Mouse (Mus musculus) kidney, postnatal 0 days (tissue): ENCODE measurements around the gene Ptges3. TPM values are rescaled to one million over a fixed set of nuclear protein-coding genes. Genes with fewer than 3 reads are reported as not detected.
"Not testable (repeated sequence)": the region's sequence is repeated elsewhere in the genome, so short reads cannot be mapped to it uniquely, and the experiment has no call there.

Experiments used
- ATAC-seq: fragments of 200-750 bp; cut with Nextera tagmentation; replicated peaks from 2 replicates; pipeline ENCODE4 v1.8.0; 2017; ENCODE audit warnings: low read depth, moderate number of reproducible peaks, moderate TSS enrichment, moderate library complexity; ENCODE audit not compliant: low FRiP score
- DNase-seq: peaks from one replicate; pipeline ENCODE4 v3.0.0-alpha.2; 2016; ENCODE audit warnings: low spot score
- H3K27ac ChIP-seq: fragments of 300-500 bp; sonication (generic); 2 replicates; pipeline ENCODE4 v1.5.1; 2014; ENCODE audit warnings: mild to moderate bottlenecking
- H3K27me3 ChIP-seq: fragments of 300-500 bp; sonication (generic); 2 replicates; pipeline ENCODE4 v1.6.1; 2014; ENCODE audit warnings: low read length, mixed read lengths; ENCODE audit not compliant: insufficient read depth
- H3K36me3 ChIP-seq: fragments of 300-500 bp; sonication (generic); 2 replicates; pipeline ENCODE4 v1.6.1; 2014; ENCODE audit warnings: low read length, mixed read lengths; ENCODE audit not compliant: insufficient read depth
- H3K4me1 ChIP-seq: fragments of 300-500 bp; sonication (generic); replicated peaks from 2 replicates; pipeline ENCODE4 v1.6.1; 2014; ENCODE audit warnings: antibody characterized with exemption, low read length, mixed read lengths; ENCODE audit not compliant: insufficient read depth
- H3K4me2 ChIP-seq: fragments of 300-500 bp; sonication (generic); 2 replicates; pipeline ENCODE4 v1.6.1; 2014; ENCODE audit warnings: mild to moderate bottlenecking, low read length, moderate library complexity, mixed read lengths
- H3K4me3 ChIP-seq: fragments of 300-500 bp; sonication (generic); replicated peaks from 2 replicates; pipeline ENCODE4 v1.5.1; 2014; ENCODE audit warnings: low read depth, low read length
- H3K9ac ChIP-seq: fragments of 300-500 bp; sonication (generic); 2 replicates; pipeline ENCODE4 v1.6.1; 2014; ENCODE audit warnings: low read depth, low read length
- H3K9me3 ChIP-seq: fragments of 300-500 bp; sonication (generic); replicated peaks from 2 replicates; pipeline ENCODE4 v1.6.1; 2016; ENCODE audit warnings: low read length, inconsistent platforms, mixed read lengths
- CTCF ChIP-seq: IDR thresholded peaks from 2 replicates; pipeline ENCODE4 v1.5.1; 2016; ENCODE audit warnings: antibody characterized with exemption, low read depth, mild to moderate bottlenecking, moderate library complexity
- WGBS: fragments of 180-500 bp; shearing (Covaris S2); extraction: QIAGEN DNeasy Blood & Tissue Kit; methylation state at CpG from one replicate; pipeline ENCODE4 v1.1.7; 2014; 5-methylcytosine and 5-hydroxymethylcytosine counted together
- polyA plus RNA-seq: library from polyadenylated mRNA; unstranded; fragments of >200 nt; fragmentation: Nextera tagmentation; extraction: Ambion mirVana; gene quantifications from 2 replicates; pipeline ENCODE4 v1.2.1, GENCODE M21; 2015

The Ptges3 gene
- polyA plus RNA-seq, 1 experiment from 2014 or later, result 467 TPM

GRCm38 (mm10) chr10:128062221-128062989, 3.7 kb downstream of the Ptges3 start:
- Histone ChIP-seq H3K9ac (no peak overlapping the region), H3K4me3 (no peak overlapping the region), H3K4me1 (peaks cover 3% of the 10 kb centered on the region; the same call in 1 of the 2 replicates), H3K36me3 (no peaks in the 10 kb centered on the region), H3K9me3 (no peaks in the 10 kb centered on the region), H3K27ac (no peak overlapping the region), H3K4me2 (no peak overlapping the region), H3K27me3 (no peaks in the 10 kb centered on the region)
- ATAC-seq, result no peak
- DNase-seq, result no peak
- TF ChIP-seq CTCF, result no peak
- WGBS, result 90% methylated on average over 6 of the region's 6 CpGs

- peaks cover 11% of the 10 kb centered on the region; the same call in 1 of the 2 replicates for H3K36me3 ChIP-seq
- 83% methylated on average over 5 of the region's 5 CpGs for WGBS
- H3K4me2 ChIP-seq, result no peak overlapping the region
- 0 out of 2 replicates have a peak, but pooled peaks have one; percentile 12 for TF ChIP-seq CTCF
- H3K9me3 ChIP-seq, result no peaks in the 10 kb centered on the region
- no peak overlapping the region for H3K27ac ChIP-seq
- no peak overlapping the region for H3K4me3 ChIP-seq
- no peak for ATAC-seq
- H3K9ac ChIP-seq, result no peak overlapping the region
- DNase-seq, result no peak
- H3K27me3 ChIP-seq, result no peaks in the 10 kb centered on the region
- no peaks in the 10 kb centered on the region; the same call in 1 of the 2 replicates for H3K4me1 ChIP-seq
Observed at GRCm38 (mm10) chr10:128066072-128066471, 7.3 kb downstream of the Ptges3 start.

- no peaks in the 10 kb centered on the region for H3K27me3 ChIP-seq
- no peak for ATAC-seq
- 94% methylated on average over 4 of the region's 4 CpGs for WGBS
- DNase-seq, result no peak
- no peak overlapping the region for H3K4me3 ChIP-seq
- H3K36me3 ChIP-seq, result peaks cover 33% of the 10 kb centered on the region
- no peak for TF ChIP-seq CTCF
- H3K4me1 ChIP-seq, result no peaks in the 10 kb centered on the region
- no peak overlapping the region for H3K4me2 ChIP-seq
- no peaks in the 10 kb centered on the region for H3K9me3 ChIP-seq
- H3K27ac ChIP-seq, result no peak overlapping the region
- no peak overlapping the region for H3K9ac ChIP-seq
Observed at GRCm38 (mm10) chr10:128069201-128069600, 10.4 kb downstream of the Ptges3 start.

GRCm38 (mm10) chr10:128070432-128070831, 11.7 kb downstream of the Ptges3 start:
- not testable (repeated sequence) for DNase-seq, H3K9ac ChIP-seq, H3K27me3 ChIP-seq, ATAC-seq, H3K4me3 ChIP-seq, H3K4me1 ChIP-seq, H3K9me3 ChIP-seq, H3K27ac ChIP-seq, H3K4me2 ChIP-seq
- 96% methylated on average over 2 of the region's 2 CpGs for WGBS
- H3K36me3 ChIP-seq, result peaks cover 33% of the 10 kb centered on the region
- peak; percentile 31 for TF ChIP-seq CTCF

GRCm38 (mm10) chr10:128078269-128078668, 19.5 kb downstream of the Ptges3 start:
- not testable (repeated sequence) for H3K4me1 ChIP-seq, H3K4me3 ChIP-seq, DNase-seq, H3K27me3 ChIP-seq, H3K4me2 ChIP-seq, H3K27ac ChIP-seq, ATAC-seq, H3K36me3 ChIP-seq, H3K9me3 ChIP-seq, H3K9ac ChIP-seq
- WGBS, result 76% methylated on average over 5 of the region's 5 CpGs

GRCm38 (mm10) chr10:128080496-128080895, 21.7 kb downstream of the Ptges3 start:
- Histone ChIP-seq H3K4me2 (no peak overlapping the region), H3K9ac (no peak overlapping the region), H3K9me3 (no peaks in the 10 kb centered on the region), H3K4me3 (no peak overlapping the region), H3K27me3 (no peaks in the 10 kb centered on the region), H3K36me3 (peaks cover 10% of the 10 kb centered on the region; the same call in 1 of the 2 replicates), H3K4me1 (no peaks in the 10 kb centered on the region), H3K27ac (no peak overlapping the region)
- ATAC-seq, result no peak
- WGBS, result 71% methylated on average over 1 of the region's 1 CpGs
- DNase-seq, result peak; percentile 21
- peak; percentile 63 for TF ChIP-seq CTCF
